Mouse (Mus musculus): ENCODE results near the gene Il1rn.

The Il1rn gene

DNA sequence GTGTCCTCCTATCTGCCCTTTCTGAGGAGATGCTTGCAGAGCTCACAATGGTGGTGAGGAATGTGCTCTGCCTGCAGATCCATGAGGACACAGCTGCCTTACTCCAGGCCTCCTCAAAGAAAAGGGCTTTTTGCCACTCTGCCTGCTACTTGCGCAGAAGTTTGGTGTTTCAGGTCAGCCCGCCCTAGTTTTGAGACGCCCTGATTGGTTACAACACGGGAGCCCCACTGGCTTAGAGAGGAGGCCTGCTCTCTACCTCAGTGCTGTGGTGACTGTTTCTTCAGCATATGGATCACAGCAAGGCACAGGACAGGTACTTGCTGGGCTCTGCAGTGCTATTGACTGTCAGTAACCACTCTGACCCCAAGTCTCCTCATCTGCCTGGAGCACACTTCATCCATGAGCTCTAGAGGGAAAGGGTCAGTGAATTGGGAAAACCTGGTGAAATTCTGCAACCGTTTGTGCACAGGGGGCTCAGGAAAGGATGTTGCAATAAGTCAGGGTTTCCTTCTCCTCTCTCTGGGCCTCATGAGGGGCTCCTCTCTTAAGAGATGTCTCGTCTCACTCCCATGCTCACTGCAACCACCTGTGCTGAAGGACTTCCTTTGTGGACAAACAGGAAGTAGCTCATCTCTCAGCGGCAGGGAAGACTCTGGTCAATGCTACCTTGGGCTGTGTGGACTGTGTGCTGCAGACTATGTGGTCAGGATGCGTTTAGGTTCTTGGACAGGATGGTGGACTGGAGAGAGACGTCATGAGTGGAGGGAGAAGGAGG, 46.0 kb downstream of the Il1rn start:
- DNase-seq (ENCODE audit: low read depth, low spot score), result no peak

DNA sequence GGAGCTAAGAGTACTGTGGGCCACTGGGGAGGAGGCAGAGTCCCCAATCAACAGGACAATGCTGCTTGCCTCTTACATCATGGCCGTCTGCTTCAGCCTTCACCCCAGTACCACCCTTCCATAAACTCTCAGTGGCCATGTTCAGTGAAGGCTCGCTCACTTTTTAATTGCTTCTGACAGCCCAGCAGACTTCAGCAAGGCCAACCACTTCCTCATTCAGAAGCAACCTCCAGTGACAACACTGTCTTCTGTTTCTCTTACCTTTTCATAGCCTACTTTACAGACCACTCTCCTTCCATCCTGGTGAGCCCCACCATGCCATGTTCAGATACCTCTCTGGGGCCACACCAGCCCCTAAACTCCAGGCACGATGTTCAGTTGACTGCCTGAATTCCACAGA, 47.0 kb downstream of the Il1rn start:
- DNase-seq (ENCODE audit: low read depth, low spot score), result no peak

DNA sequence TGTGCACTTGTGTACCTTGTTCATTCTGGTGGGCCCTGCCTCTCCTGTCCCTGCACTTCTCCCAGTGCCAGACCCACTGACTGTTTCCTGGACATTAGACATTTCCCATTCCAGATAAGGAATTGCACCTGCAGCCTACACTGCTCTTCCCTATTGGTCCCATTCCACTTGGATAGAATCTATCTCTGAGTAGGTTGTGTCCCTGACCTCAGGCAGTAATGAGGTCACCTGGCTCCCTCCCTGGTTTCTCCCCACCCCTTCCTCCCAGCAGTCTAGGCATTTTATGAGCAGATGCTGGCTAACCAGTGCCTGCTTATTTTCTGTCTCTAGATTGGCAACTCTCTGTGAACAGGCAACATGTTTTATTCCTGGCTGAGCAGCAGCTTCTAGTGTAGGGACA, 47.7 kb downstream of the Il1rn start:
- DNase-seq (ENCODE audit: low read depth, low spot score), result no peak

DNA sequence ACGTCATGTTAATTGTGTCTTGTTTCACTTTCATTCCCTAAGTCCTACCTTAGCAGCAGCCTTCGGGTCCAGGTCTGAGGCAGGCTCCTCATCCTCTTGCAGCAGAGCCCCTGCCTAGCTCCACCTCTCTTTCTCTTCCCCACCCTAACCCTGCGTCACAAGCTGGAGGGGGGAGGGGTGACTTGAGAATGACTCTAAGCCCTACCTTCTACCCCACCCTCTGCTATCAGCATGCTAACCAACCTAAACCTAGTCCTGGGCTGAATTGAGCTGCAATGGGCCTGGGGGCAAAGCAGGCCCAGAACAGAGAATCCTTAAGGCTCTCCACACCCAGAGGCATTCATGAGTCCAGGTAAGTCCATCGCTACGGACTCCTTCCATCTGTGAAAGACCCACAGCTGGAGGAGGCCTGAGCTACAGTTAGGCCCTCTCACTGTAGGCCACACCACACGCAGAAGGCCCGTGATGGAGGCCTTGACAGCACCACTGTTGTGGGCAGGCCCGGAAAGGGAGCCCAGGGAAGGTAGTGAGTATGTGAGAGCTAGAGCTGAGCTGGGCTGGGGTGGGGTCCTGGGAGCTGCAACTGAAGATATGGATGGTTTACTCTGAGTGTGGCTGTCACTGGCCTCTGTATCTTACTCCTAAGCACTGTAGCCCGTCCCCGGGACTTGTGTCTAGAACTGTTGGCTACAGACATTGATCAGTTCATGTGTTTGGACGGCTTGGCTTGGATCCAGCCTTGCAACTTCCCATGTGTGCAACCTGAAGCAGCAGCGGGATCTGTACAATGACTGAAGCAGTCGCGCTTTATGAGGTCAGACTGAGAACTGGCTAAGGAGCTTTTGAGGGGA, 48.7 kb downstream of the Il1rn start:
- DNase-seq (ENCODE audit: low read depth, low spot score), result no peak

DNA sequence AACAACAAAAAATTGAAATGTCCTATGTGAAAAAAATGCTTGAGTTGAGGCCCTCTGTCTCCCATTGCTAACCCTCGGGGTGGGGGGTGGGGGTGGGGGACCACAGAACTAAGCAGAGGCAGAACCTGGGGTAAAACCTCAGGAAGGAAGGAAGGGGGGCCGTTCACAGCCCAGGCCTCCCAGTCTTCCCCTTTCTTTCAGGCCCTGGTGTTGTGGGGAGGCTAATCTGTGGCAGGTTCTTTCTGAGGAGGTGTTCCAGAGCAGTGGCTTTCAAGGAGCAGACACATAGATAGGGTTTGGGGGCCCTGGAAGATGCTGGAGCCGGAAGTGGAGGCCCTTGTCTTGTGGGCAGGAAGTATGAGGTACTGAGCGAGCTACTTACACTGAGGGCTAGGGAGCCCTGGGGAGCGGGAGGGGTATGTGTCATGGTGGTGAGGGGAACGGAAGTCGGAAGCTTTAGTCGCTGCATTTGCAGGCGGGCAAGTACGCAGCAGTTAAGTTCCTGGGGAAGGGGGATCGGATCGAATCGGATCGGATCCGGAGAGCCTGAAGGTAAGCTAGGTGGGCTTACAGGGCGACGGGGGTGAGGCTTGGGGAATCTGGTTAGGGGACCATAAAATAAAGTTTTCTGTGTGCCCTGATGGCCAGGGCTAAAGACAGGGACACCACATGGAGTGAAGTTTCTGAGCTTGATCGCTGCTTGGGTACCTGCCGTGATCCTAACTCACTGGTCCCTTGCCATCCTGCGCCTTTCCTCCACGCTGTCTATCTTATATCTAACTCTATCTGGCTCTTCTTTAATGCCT, 49.7 kb downstream of the Il1rn start:
- DNase-seq (ENCODE audit: low read depth, low spot score), result peak; percentile 27

DNA sequence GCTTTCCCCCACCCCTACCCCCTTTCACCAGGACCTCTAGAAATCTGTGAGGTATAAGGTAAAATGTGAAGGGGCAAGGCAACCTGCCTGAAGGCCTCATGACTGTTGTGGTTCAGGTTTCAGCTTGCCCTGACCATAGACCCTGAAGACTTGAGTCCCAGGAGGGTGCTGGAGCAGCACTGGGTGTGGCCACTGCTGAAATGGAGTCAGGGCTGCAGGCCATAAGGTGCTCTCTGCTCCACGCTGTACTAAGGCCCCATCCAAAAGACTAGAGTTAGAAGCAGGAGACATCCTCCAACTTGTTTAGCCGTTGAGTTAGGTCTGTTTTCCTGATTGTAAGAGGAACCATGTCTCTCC, 50.3 kb downstream of the Il1rn start:
- DNase-seq (ENCODE audit: low read depth, low spot score), result no peak

DNA sequence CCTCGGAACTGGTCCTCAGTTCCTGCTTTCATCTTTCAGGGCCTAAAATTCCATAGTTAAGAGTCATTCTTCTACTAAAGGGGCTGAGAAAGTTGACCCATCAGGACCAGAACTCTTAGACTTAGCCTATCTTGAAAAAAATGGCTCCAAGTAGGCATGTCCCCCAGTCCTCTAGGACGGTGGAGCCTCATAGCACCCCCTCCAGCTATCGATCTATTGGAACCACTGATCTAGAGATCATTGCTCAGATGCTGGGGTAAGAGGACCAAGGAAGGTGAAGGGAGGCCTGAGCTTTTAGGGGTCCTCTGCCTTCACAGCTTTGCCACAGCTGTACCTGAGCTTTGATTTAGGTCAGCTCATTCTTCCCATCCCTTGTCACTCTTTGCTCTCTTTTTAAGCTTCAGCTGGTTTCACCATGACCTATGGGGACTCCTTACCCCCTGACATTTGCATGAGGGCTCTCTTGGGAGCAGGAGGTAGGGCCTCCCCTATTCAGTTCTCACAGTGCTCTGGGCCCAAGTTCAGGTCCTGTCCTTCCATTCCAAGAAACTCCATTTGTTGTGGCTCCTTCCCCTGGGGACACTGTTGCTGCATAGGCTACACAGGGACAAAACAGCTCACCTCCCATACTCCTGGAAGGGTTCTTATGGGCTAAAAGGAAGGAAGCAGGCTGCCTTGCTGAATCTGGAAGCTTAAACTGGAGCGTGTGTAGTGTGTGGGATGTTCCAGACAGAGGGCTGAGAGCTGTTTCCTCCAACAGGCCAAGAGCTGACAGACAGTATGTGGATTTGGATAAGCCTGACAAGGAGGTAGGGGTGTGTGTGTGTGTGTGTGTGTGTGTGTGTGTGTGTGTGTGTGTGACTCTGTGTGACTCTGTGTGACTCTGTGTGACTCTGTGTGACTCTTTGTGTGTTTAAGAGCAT, 51.0 kb downstream of the Il1rn start:
- no peak for DNase-seq (ENCODE audit: low read depth, low spot score)

DNA sequence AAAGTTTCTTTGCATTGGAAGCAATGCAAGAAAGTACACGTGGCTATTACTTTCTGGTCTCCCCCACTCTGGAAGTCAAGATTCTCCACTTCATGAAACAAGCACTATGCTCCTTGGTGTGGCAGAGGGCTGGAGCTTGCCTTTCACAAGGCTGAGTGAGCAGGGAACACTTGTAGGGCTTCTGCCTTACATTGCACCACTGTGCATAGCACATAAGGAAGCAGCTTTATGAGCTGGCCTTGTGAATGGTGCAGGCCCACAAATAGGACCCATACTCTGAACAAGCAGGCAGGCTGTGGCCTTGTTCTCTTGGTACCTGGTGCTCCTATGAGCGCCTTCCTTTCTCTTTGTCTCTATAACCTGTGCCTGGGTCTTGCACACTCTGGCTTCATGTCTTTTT, 56.6 kb downstream of the Il1rn start:
- no peak for DNase-seq (ENCODE audit: low read depth, low spot score)

DNA sequence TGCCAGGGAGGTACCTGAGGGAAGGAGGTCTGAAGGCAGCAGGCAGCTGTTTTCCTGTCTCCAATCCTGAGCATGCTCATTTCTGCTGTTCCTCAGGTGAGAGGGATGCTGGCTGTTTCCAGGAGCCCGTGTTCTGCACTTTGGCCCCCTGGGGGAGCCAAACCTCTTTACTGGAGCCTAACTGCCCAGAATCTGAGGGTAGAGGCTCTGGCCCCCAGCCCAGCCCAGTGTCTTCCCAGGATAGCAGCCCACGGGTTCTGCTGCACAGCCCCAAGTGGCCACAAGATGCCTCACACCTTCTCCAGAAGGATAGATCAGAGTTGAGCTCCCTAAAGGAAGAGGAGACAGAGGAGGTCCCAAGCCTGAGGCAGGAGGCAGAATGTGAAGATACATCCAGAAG, 60.5 kb downstream of the Il1rn start:
- DNase-seq (ENCODE audit: low read depth, low spot score), result no peak

DNA sequence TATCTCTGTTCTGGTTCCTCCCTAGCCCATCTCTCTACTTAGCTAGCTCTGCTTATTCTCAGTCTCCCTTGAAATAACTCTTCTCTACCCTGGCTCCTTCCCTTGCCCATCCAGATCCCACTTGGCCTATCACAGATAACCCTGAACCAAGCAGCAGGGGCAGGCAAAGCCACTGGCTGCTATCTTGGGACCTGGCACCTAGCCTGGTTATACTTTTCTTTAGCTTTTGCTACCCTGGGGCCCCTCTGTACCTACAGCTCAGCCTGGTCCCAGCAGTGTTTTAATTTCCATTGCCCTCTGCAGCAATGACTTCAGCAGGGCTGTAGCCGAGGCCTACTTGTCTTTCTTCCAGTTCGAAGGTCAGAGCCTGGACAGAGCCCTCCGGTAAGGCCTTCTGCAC, 64.1 kb downstream of the Il1rn start:
- no peak for DNase-seq (ENCODE audit: low read depth, low spot score)
